Mouse (Mus musculus): ENCODE data around the gene Snrnp25. TPM values are rescaled to one million over a fixed set of nuclear protein-coding genes. Genes with fewer than 3 reads are reported as not detected.

Gene Snrnp25
- total and polyA plus RNA-seq, 3 experiments: 130 to 158 TPM; not detected in 1

- TF ChIP-seq POLR2AphosphoS5 (IDR thresholded peaks at IDR 0.05; ENCODE audit: borderline replicate concordance, low read depth, low read length) (no peak), ZNF384 (IDR thresholded peaks at IDR 0.05; ENCODE audit: low read depth, low read length) (no peak), RCOR1 (IDR thresholded peaks at IDR 0.05; ENCODE audit: low read depth, low read length) (no peak), CTCF (IDR thresholded peaks at IDR 0.05 in 2 of 3, conservative IDR thresholded peaks at IDR 0.05 in 1 of 3; ENCODE audit: control insufficient read depth in 1 of 3, insufficient read depth in 1 of 3, low read depth in 2 of 3, low read length in 3 of 3, poor library complexity in 1 of 3, severe bottlenecking in 1 of 3) (no peak), USF1 (IDR thresholded peaks at IDR 0.05; ENCODE audit: low read depth, low read length) (no peak), ZC3H11A (IDR thresholded peaks at IDR 0.05; ENCODE audit: low read depth, low read length) (no peak), GABPA (IDR thresholded peaks at IDR 0.05; ENCODE audit: low read depth, low read length) (no peak), EP300 (IDR thresholded peaks at IDR 0.05; ENCODE audit: low read depth in 1 of 2, low read length in 2 of 2) (no peak), POLR2A (IDR thresholded peaks at IDR 0.05; ENCODE audit: control insufficient read depth in 1 of 2, insufficient read depth in 1 of 2, low read depth in 1 of 2, low read length in 2 of 2, poor library complexity in 1 of 2) (no peak), ZMIZ1 (IDR thresholded peaks at IDR 0.05; ENCODE audit: low read depth, low read length) (no peak), MAX (IDR thresholded peaks at IDR 0.05; ENCODE audit: low read length) (no peak), CHD2 (IDR thresholded peaks at IDR 0.05; ENCODE audit: low read length) (no peak), JUND (IDR thresholded peaks at IDR 0.05; ENCODE audit: low read depth, low read length) (no peak), NELFE (IDR thresholded peaks at IDR 0.05; ENCODE audit: low read depth, low read length) (no peak), ZKSCAN1 (IDR thresholded peaks at IDR 0.05; ENCODE audit: low read depth, low read length) (no peak), UBTF (IDR thresholded peaks at IDR 0.05; ENCODE audit: borderline replicate concordance, insufficient read depth, low read depth, low read length) (no peak), ELF1 (IDR thresholded peaks at IDR 0.05; ENCODE audit: low read depth, low read length) (no peak), CHD1 (IDR thresholded peaks at IDR 0.05; ENCODE audit: low read depth, low read length) (no peak), RAD21 (IDR thresholded peaks at IDR 0.05; ENCODE audit: low read depth, low read length) (no peak)
- Histone ChIP-seq H3K4me3 (ENCODE audit: control insufficient read depth in 1 of 2, insufficient read depth in 1 of 2, low read depth in 2 of 2, low read length in 2 of 2) (no peak overlapping the region), H3K9me3 (replicated peaks; ENCODE audit: insufficient read depth, low read length) (no peaks in the 10 kb centered on the region), H3K27me3 (ENCODE audit: control insufficient read depth in 1 of 2, insufficient read depth in 2 of 2, low read length in 2 of 2) (no peaks in the 10 kb centered on the region), H3K9ac (ENCODE audit: control insufficient read depth, low read depth, low read length, poor library complexity, severe bottlenecking) (no peak overlapping the region), H3K4me1 (ENCODE audit: control insufficient read depth in 1 of 2, insufficient read depth in 2 of 2, low read length in 2 of 2) (peaks cover 6 to 14% of the 10 kb centered on the region in 2 experiments), H3K79me2 (ENCODE audit: control insufficient read depth, insufficient read depth, low read length, poor library complexity) (no peaks in the 10 kb centered on the region), H3K27ac (ENCODE audit: control insufficient read depth, low read depth, low read length) (no peak overlapping the region), H3K36me3 (ENCODE audit: control insufficient read depth in 1 of 2, insufficient read depth in 2 of 2, low read length in 2 of 2) (peaks cover 0 to 9% of the 10 kb centered on the region in 2 experiments; a peak in 3 of 4 replicates)
- no peak for DNase-seq (ENCODE audit: low read depth, low spot score)
Measured at GRCm38 (mm10) chr11:32233895-32234294, 28.7 kb downstream of the Snrnp25 start.

GRCm38 (mm10) chr11:32234816-32235485 is 29.7 kb downstream of the Snrnp25 start:
- H3K27ac ChIP-seq (ENCODE audit: control insufficient read depth, low read depth, low read length): no peak overlapping the region
- no peak overlapping the region for H3K9ac ChIP-seq (ENCODE audit: control insufficient read depth, low read depth, low read length, poor library complexity, severe bottlenecking)
- no peak for DNase-seq (ENCODE audit: low read depth, low spot score)
- TF ChIP-seq ETS1 (IDR thresholded peaks at IDR 0.05; ENCODE audit: low read depth, low read length): no peak
- no peak for TF ChIP-seq MAX (IDR thresholded peaks at IDR 0.05; ENCODE audit: low read length)
- no peak for TF ChIP-seq POLR2AphosphoS2 (IDR thresholded peaks at IDR 0.05; ENCODE audit: low read length)
- TF ChIP-seq CHD1 (IDR thresholded peaks at IDR 0.05; ENCODE audit: low read depth, low read length): no peak
- no peak for TF ChIP-seq USF1 (IDR thresholded peaks at IDR 0.05; ENCODE audit: low read depth, low read length)
- TF ChIP-seq POLR2AphosphoS5 (IDR thresholded peaks at IDR 0.05; ENCODE audit: borderline replicate concordance, low read depth, low read length): no peak
- TF ChIP-seq UBTF (IDR thresholded peaks at IDR 0.05; ENCODE audit: borderline replicate concordance, insufficient read depth, low read depth, low read length): no peak
- TF ChIP-seq KAT2A (conservative IDR thresholded peaks at IDR 0.05; ENCODE audit: low read depth, low read length): no peak
- no peak for TF ChIP-seq MAFK (IDR thresholded peaks at IDR 0.05; ENCODE audit: borderline replicate concordance, low read depth, low read length)
- no peak for TF ChIP-seq TBP (IDR thresholded peaks at IDR 0.05; ENCODE audit: low read depth, low read length)
- no peak for TF ChIP-seq SMC3 (IDR thresholded peaks at IDR 0.05; ENCODE audit: low read depth, low read length)
- TF ChIP-seq TCF12 (IDR thresholded peaks at IDR 0.05; ENCODE audit: low read depth, low read length): no peak
- peaks cover 0 to 9% of the 10 kb centered on the region in 2 experiments; a peak in 3 of 4 replicates for H3K36me3 ChIP-seq (ENCODE audit: control insufficient read depth in 1 of 2, insufficient read depth in 2 of 2, low read length in 2 of 2)
- H3K79me2 ChIP-seq (ENCODE audit: control insufficient read depth, insufficient read depth, low read length, poor library complexity): no peaks in the 10 kb centered on the region
- H3K4me3 ChIP-seq (ENCODE audit: control insufficient read depth in 1 of 2, insufficient read depth in 1 of 2, low read depth in 2 of 2, low read length in 2 of 2): no peak overlapping the region
- no peaks in the 10 kb centered on the region for H3K27me3 ChIP-seq (ENCODE audit: control insufficient read depth in 1 of 2, insufficient read depth in 2 of 2, low read length in 2 of 2)
- no peaks in the 10 kb centered on the region for H3K9me3 ChIP-seq (replicated peaks; ENCODE audit: insufficient read depth, low read length)
- peaks cover 6 to 14% of the 10 kb centered on the region in 2 experiments for H3K4me1 ChIP-seq (ENCODE audit: control insufficient read depth in 1 of 2, insufficient read depth in 2 of 2, low read length in 2 of 2)
